Mouse (Mus musculus) embryonic facial prominence, embryonic 15.5 days (tissue): Measurements from ENCODE around the gene Noc2l. TPM values are rescaled to one million over a fixed set of nuclear protein-coding genes. Genes with fewer than 3 reads are reported as not detected.

Source experiments
- ATAC-seq: fragments of 200-750 bp; cut with Nextera tagmentation; 2 replicates; pipeline ENCODE4 v1.8.0; 2017; ENCODE audit warnings: low read depth, moderate TSS enrichment; ENCODE audit not compliant: insufficient number of reproducible peaks, low FRiP score, low TSS enrichment
- H3K27ac ChIP-seq: fragments of 300-500 bp; sonication (generic); replicated peaks from 2 replicates; pipeline ENCODE4 v1.5.1; 2015; ENCODE audit warnings: mild to moderate bottlenecking, inconsistent platforms
- H3K27me3 ChIP-seq: fragments of 300-500 bp; sonication (generic); 2 replicates; pipeline ENCODE4 v1.6.1; 2015; ENCODE audit warnings: inconsistent platforms
- H3K36me3 ChIP-seq: fragments of 300-500 bp; sonication (generic); 2 replicates; pipeline ENCODE4 v1.6.1; 2015; ENCODE audit warnings: mild to moderate bottlenecking, inconsistent platforms
- H3K4me1 ChIP-seq: fragments of 300-500 bp; sonication (generic); 2 replicates; pipeline ENCODE4 v1.6.1; 2015; ENCODE audit warnings: inconsistent platforms
- H3K4me2 ChIP-seq: fragments of 300-500 bp; sonication (generic); replicated peaks from 2 replicates; pipeline ENCODE4 v1.6.1; 2015; ENCODE audit warnings: mild to moderate bottlenecking, inconsistent platforms
- H3K4me3 ChIP-seq: fragments of 300-500 bp; sonication (generic); replicated peaks from 2 replicates; pipeline ENCODE4 v1.5.1; 2015; ENCODE audit warnings: mild to moderate bottlenecking, inconsistent platforms
- H3K9ac ChIP-seq: fragments of 300-500 bp; sonication (generic); 2 replicates; pipeline ENCODE4 v1.6.1; 2015; ENCODE audit warnings: inconsistent platforms
- H3K9me3 ChIP-seq: fragments of 300-500 bp; sonication (generic); replicated peaks from 2 replicates; pipeline ENCODE4 v1.6.1; 2016; ENCODE audit warnings: inconsistent platforms
- WGBS: fragments of 180-500 bp; shearing (Covaris S2); methylation state at CpG from one replicate; pipeline ENCODE4 v1.1.7; 2015; 5-methylcytosine and 5-hydroxymethylcytosine counted together
- polyA plus RNA-seq: library from polyadenylated mRNA; unstranded; fragments of >200 nt; fragmentation: Nextera tagmentation; extraction: Ambion mirVana; gene quantifications from 2 replicates; pipeline ENCODE4 v1.2.1, GENCODE M21; 2015

Noc2l gene
- polyA plus RNA-seq, 1 experiment from 2014 or later, result 71.9 TPM

DNA sequence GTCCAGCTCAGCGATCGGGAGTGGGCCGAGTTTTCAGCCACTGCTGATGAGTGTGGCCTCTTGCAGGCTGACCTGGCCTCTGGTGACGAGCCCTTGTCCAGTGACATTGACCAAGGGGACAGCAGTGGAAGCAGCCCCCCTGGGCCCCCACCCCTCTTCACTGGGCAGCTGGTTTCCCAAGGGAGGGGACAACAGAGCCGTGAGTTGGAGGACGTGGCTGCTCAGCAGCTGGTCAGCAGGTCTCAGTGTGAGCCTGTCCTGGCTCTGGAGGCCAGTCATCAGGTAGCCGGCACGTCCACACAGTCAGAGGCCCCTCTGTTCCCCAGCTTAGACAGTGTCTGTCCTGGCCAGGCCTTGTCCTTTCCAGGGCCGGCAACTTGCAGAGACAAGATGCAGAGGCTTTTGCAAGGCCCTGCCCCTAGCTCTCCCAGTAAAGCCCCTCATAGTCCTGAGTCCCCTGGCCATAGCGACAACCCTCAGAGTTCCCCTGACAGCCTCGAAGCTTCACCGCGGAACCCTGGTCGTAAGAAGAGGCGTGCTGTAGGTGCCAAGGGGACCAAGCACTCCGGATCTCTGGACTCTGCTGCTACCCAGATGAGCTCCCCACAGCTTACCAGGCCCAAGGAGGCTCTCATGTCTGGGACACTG, 18.7 kb upstream of the Noc2l start:
- Histone ChIP-seq H3K36me3 (peaks cover 2% of the 10 kb centered on the region; the same call in 1 of the 2 replicates), H3K27me3 (no peaks in the 10 kb centered on the region), H3K4me1 (no peaks in the 10 kb centered on the region; the same call in 1 of the 2 replicates), H3K9me3 (no peaks in the 10 kb centered on the region), H3K9ac (no peak overlapping the region), H3K4me2 (no peak overlapping the region), H3K27ac (no peak overlapping the region), H3K4me3 (no peak overlapping the region)
- peak; percentile 52; the same call in 1 of the 2 replicates for ATAC-seq
- WGBS, result 76% methylated on average over 16 of the region's 16 CpGs

GRCm38 (mm10) chr4:156217838-156218237, 18.0 kb upstream of the Noc2l start:
- H3K4me1 ChIP-seq, result no peaks in the 10 kb centered on the region; the same call in 1 of the 2 replicates
- H3K36me3 ChIP-seq, result peaks cover 9% of the 10 kb centered on the region
- ATAC-seq, result no peak
- no peaks in the 10 kb centered on the region for H3K9me3 ChIP-seq
- H3K27ac ChIP-seq, result no peak overlapping the region
- no peak overlapping the region for H3K4me3 ChIP-seq
- WGBS, result 68% methylated on average over 16 of the region's 16 CpGs
- no peak overlapping the region for H3K9ac ChIP-seq
- no peaks in the 10 kb centered on the region for H3K27me3 ChIP-seq
- H3K4me2 ChIP-seq, result no peak overlapping the region

DNA sequence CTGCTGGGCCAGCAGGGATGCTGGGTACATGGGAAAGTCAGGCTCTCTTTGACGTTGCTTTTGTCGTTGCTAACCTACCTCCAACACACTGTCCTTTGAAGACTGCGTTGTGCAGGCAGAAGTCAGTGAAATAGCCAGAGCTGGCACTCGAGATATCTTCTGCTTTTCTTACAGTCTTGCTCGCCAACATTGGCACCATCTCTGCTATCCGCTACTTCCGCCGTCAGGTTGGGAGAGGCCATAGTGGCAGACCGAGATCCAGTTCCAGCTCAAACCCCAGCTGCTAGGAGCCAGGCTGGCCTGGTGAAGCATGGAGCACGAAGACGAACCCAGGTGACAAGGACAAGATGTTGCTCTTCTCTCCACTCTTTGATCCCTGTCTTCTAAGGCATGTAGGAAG, 15.9 kb upstream of the Noc2l start:
- WGBS, result 85% methylated on average over 11 of the region's 11 CpGs

GRCm38 (mm10) chr4:156224276-156224675, 11.5 kb upstream of the Noc2l start:
- H3K4me3 ChIP-seq, result no peak overlapping the region
- no peak for ATAC-seq
- no peak overlapping the region for H3K9ac ChIP-seq
- no peaks in the 10 kb centered on the region for H3K9me3 ChIP-seq
- H3K27ac ChIP-seq, result no peak overlapping the region
- no peaks in the 10 kb centered on the region for H3K27me3 ChIP-seq
- peaks cover 14% of the 10 kb centered on the region for H3K36me3 ChIP-seq
- H3K4me1 ChIP-seq, result peaks cover 19% of the 10 kb centered on the region
- WGBS, result 75% methylated on average over 2 of the region's 2 CpGs
- no peak overlapping the region for H3K4me2 ChIP-seq

More for the DNA sequence above, 15.9 kb upstream of the Noc2l start:
- ATAC-seq, result no peak
- H3K4me1 ChIP-seq, result no peaks in the 10 kb centered on the region; the same call in 1 of the 2 replicates
- H3K27ac ChIP-seq, result no peak overlapping the region
- peaks cover 10% of the 10 kb centered on the region for H3K36me3 ChIP-seq
- no peaks in the 10 kb centered on the region for H3K27me3 ChIP-seq
- no peak overlapping the region for H3K9ac ChIP-seq
- H3K9me3 ChIP-seq, result no peaks in the 10 kb centered on the region
- H3K4me2 ChIP-seq, result no peak overlapping the region
- no peak overlapping the region for H3K4me3 ChIP-seq

- H3K9ac ChIP-seq, result no peak overlapping the region
- 27% methylated on average over 18 of the region's 18 CpGs for WGBS
- H3K4me3 ChIP-seq, result peak overlapping the region; percentile 28
- ATAC-seq, result 0 out of 2 replicates have a peak, but pooled peaks have one; percentile 18
- H3K9me3 ChIP-seq, result no peaks in the 10 kb centered on the region
- peaks cover 41% of the 10 kb centered on the region for H3K36me3 ChIP-seq
- H3K27me3 ChIP-seq, result no peaks in the 10 kb centered on the region
- H3K4me2 ChIP-seq, result peak overlapping the region; percentile 34
- peak overlapping the region; percentile 73 for H3K27ac ChIP-seq
- peaks cover 19% of the 10 kb centered on the region for H3K4me1 ChIP-seq
Observed at GRCm38 (mm10) chr4:156227752-156228392, 7.9 kb upstream of the Noc2l start.

DNA sequence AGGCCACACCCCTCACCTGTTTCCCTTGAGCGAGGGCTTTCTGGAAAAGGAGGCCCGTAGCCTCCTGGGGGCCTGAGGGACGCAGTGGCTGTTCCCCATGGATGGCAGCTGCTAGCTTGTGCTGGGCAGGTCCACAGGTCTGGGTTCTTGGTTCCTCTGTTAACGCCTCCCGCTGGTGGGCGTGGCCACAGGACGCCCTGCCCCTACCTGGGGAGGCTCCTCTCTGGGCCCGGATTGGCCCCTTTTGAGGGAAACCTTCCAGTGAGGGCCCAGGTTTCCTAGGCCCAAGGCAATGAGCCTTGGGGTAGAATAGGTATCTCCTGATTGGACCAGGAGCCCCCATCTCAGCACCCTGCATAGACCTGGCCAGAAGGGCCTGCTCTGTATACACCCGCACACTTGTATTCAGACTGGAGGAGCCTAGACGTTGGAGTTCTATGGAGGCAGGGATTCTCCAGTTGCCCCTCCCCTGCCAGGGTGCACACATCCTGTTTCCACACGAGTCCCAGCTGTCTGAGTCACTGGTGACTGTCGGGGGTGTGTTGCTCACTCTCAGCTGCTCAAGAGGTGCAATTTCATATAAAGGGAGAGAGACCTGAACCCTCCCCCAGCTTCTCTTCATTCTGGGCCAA, 7.3 kb upstream of the Noc2l start:
- peaks cover 44% of the 10 kb centered on the region for H3K36me3 ChIP-seq
- no peaks in the 10 kb centered on the region for H3K9me3 ChIP-seq
- peak overlapping the region; percentile 34 for H3K4me2 ChIP-seq
- H3K4me1 ChIP-seq, result peaks cover 26% of the 10 kb centered on the region
- peak overlapping the region; percentile 73 for H3K27ac ChIP-seq
- no peak overlapping the region for H3K9ac ChIP-seq
- 17% methylated on average over 12 of the region's 12 CpGs for WGBS
- peak overlapping the region; percentile 28 for H3K4me3 ChIP-seq
- peak; percentile 37 for ATAC-seq
- no peaks in the 10 kb centered on the region for H3K27me3 ChIP-seq

GRCm38 (mm10) chr4:156234021-156234501, 1.7 kb upstream of the Noc2l start:
- peaks cover 31% of the 10 kb centered on the region for H3K4me1 ChIP-seq
- peak overlapping the region; percentile 60 for H3K27ac ChIP-seq
- no peak for ATAC-seq
- H3K4me2 ChIP-seq, result peak overlapping the region; percentile 94
- H3K9ac ChIP-seq, result peak overlapping the region; percentile 58
- peaks cover 60% of the 10 kb centered on the region for H3K36me3 ChIP-seq
- H3K9me3 ChIP-seq, result no peaks in the 10 kb centered on the region
- H3K27me3 ChIP-seq, result no peaks in the 10 kb centered on the region
- 4% methylated on average over 17 of the region's 17 CpGs for WGBS
- H3K4me3 ChIP-seq, result peak overlapping the region; percentile 70

DNA sequence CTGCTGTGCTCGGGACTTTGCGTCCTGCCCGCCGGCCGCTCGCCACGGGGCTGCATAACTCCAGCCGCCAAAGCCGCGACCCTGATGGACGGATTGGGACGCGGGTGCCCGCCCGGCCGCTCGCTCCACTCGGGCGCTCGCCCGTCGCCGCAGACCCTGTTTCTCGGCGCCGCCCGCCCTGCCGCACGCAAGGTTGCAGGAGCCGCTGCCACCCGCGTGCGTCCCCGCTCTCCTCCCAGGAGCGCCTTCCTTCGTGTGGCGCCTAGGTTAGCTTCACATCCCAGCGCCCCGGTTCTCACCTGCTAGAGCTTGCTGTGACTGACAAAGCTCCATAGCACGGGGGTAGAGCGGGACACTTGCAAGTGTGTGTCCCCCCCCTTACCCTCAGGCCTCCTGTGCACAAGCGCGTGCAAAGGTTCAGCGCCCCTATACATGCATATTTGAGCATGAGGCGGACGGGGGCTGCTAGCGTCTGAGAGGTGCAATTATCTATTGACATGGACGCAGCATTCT, 1.1 kb upstream of the Noc2l start, which contains the start of gene Plekhn1:
TSS of gene Plekhn1 (minus strand) at position 157 of the 513 bp plus-strand sequence.
- Histone ChIP-seq H3K4me3 (peak within 1 kb of the TSS; percentile 70), H3K9ac (peak within 1 kb of the TSS; percentile 72), H3K27ac (peak within 1 kb of the TSS; percentile 90), H3K4me1 (peaks cover 31% of the 10 kb centered on the region), H3K27me3 (no peaks in the 10 kb centered on the region), H3K4me2 (peak within 1 kb of the TSS; percentile 94), H3K9me3 (no peaks in the 10 kb centered on the region), H3K36me3 (peaks cover 60% of the 10 kb centered on the region)
- WGBS, result under 1% methylated on average over 48 of the region's 48 CpGs
- ATAC-seq, result 0 out of 2 replicates have a peak, but pooled peaks have one; percentile 30

- Histone ChIP-seq H3K27me3 (no peaks in the 10 kb centered on the region), H3K36me3 (peaks cover 60% of the 10 kb centered on the region), H3K4me3 (peak overlapping the region; percentile 70), H3K27ac (peak overlapping the region; percentile 90; the same call in 1 of the 2 replicates), H3K9me3 (no peaks in the 10 kb centered on the region), H3K4me2 (peak overlapping the region; percentile 94), H3K9ac (peak overlapping the region; percentile 72), H3K4me1 (peaks cover 31% of the 10 kb centered on the region)
- under 1% methylated on average over 15 of the region's 15 CpGs for WGBS
- ATAC-seq, result peak; percentile 22
Observed at GRCm38 (mm10) chr4:156235360-156235770, 445 bp upstream of the Noc2l start.

GRCm38 (mm10) chr4:156236651-156237447, 1.0 kb downstream of the Noc2l start:
- H3K27ac ChIP-seq, result peak overlapping the region; percentile 90; the same call in 1 of the 2 replicates
- no peaks in the 10 kb centered on the region for H3K9me3 ChIP-seq
- ATAC-seq, result no peak
- peak overlapping the region; percentile 70 for H3K4me3 ChIP-seq
- H3K4me2 ChIP-seq, result peak overlapping the region; percentile 94
- no peaks in the 10 kb centered on the region for H3K27me3 ChIP-seq
- WGBS, result 28% methylated on average over 56 of the region's 60 CpGs
- peaks cover 31% of the 10 kb centered on the region for H3K4me1 ChIP-seq
- peaks cover 60% of the 10 kb centered on the region for H3K36me3 ChIP-seq
- H3K9ac ChIP-seq, result no peak overlapping the region
